Mouse (Mus musculus): ENCODE data around the gene Thsd4.
A peak's percentile ranks its signal among the peaks of the same experiment; 100 is the strongest.
"Not testable (repeated sequence)": the region's sequence is repeated elsewhere in the genome, so short reads cannot be mapped to it uniquely, and the experiment has no call there.

The Thsd4 gene

GRCm38 (mm10) chr9:60305204-60305840 is 216.5 kb downstream of the Thsd4 start:
- DNase-seq, result no peak

GRCm38 (mm10) chr9:60296276-60296675 is 225.6 kb downstream of the Thsd4 start:
- DNase-seq, result no peak

- DNase-seq, result no peak
Measured at GRCm38 (mm10) chr9:60295199-60295598, 226.6 kb downstream of the Thsd4 start.

GRCm38 (mm10) chr9:60293129-60293528 is 228.7 kb downstream of the Thsd4 start:
- DNase-seq, result peak; percentile 44 to 56

- DNase-seq, result no peak
Measured at GRCm38 (mm10) chr9:60290780-60291179, 231.1 kb downstream of the Thsd4 start.

- DNase-seq, result no peak
Measured at GRCm38 (mm10) chr9:60288789-60289188, 233.1 kb downstream of the Thsd4 start.

- DNase-seq, result no peak
Measured at GRCm38 (mm10) chr9:60286390-60286789, 235.5 kb downstream of the Thsd4 start.

GRCm38 (mm10) chr9:60285047-60285462 is 236.8 kb downstream of the Thsd4 start:
- DNase-seq, result no peak

GRCm38 (mm10) chr9:60284318-60284717 is 237.5 kb downstream of the Thsd4 start:
- no peak for DNase-seq

GRCm38 (mm10) chr9:60283546-60283945 is 238.3 kb downstream of the Thsd4 start:
- no peak for DNase-seq

- no peak for DNase-seq
Measured at GRCm38 (mm10) chr9:60281281-60281680, 240.6 kb downstream of the Thsd4 start.

- DNase-seq, result no peak
Measured at GRCm38 (mm10) chr9:60280786-60281185, 241.1 kb downstream of the Thsd4 start.

- DNase-seq, result no peak
Measured at GRCm38 (mm10) chr9:60279556-60279955, 242.3 kb downstream of the Thsd4 start.

- DNase-seq, result peak in 1 of 2 experiments; percentile 35
Measured at GRCm38 (mm10) chr9:60276351-60276750, 245.5 kb downstream of the Thsd4 start.

GRCm38 (mm10) chr9:60275410-60276159 is 246.3 kb downstream of the Thsd4 start:
- peak; percentile 72 to 74 for DNase-seq

GRCm38 (mm10) chr9:60274503-60274902 is 247.3 kb downstream of the Thsd4 start:
- no peak for DNase-seq

- DNase-seq, result not testable (repeated sequence)
Measured at GRCm38 (mm10) chr9:60272345-60272744, 249.5 kb downstream of the Thsd4 start.

GRCm38 (mm10) chr9:60271940-60272339 is 249.9 kb downstream of the Thsd4 start:
- no peak for DNase-seq

GRCm38 (mm10) chr9:60269807-60270206 is 252.0 kb downstream of the Thsd4 start:
- DNase-seq, result no peak

- DNase-seq, result peak; percentile 37 to 58
Measured at GRCm38 (mm10) chr9:60267273-60267626, 254.6 kb downstream of the Thsd4 start.

GRCm38 (mm10) chr9:60266583-60267272 is 255.1 kb downstream of the Thsd4 start:
- DNase-seq, result no peak

- peak; percentile 51 to 63 for DNase-seq
Measured at GRCm38 (mm10) chr9:60264586-60265325, 257.1 kb downstream of the Thsd4 start.

- DNase-seq, result no peak
Measured at GRCm38 (mm10) chr9:60262515-60263140, 259.2 kb downstream of the Thsd4 start.
